Mouse (Mus musculus) heart, adult 8-10 months (tissue): Measurements from ENCODE around the gene Lsg1. TPM values are rescaled to one million over a fixed set of nuclear protein-coding genes. Genes with fewer than 3 reads are reported as not detected.

ENCODE experiments used
- DNase-seq: peaks from one replicate; pipeline ENCODE4 v3.0.0; 2022; ENCODE audit warnings: low spot score
- total RNA-seq, 4 experiments: library from RNA; stranded (reverse); gene quantifications; 2 replicates each; pipeline ENCODE4 v1.2.4; 2022

The Lsg1 gene
- total RNA-seq, 4 experiments from 2014 or later = 15.3 to 21.1 (median 19.7) TPM

DNA sequence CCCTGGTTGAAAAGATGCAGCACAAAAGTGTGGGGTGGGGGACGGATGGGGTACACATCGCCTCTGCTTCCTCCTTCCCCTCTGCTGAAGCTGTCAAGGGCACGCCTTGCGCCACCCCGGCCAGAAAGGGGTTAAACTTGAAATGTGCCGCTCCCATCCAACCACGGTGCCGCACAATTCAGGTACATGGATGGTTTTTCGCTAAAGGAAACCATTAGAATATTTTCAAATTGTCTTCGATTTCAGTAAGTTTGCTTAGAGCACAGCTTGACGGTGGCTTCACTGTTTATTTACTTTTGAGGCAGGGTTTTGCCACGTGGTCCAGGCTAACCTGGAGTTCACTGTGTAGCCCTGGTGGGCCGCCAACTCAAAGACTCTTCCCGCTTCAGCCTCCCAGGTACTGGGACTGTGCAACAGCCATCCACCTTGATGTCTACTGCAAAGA is 36.6 kb downstream of the Lsg1 start, which contains the start of gene Tmem44:
Gene Tmem44, minus strand, starts transcription at position 95 of the 445 bp plus-strand sequence.
- DNase-seq = no peak

DNA sequence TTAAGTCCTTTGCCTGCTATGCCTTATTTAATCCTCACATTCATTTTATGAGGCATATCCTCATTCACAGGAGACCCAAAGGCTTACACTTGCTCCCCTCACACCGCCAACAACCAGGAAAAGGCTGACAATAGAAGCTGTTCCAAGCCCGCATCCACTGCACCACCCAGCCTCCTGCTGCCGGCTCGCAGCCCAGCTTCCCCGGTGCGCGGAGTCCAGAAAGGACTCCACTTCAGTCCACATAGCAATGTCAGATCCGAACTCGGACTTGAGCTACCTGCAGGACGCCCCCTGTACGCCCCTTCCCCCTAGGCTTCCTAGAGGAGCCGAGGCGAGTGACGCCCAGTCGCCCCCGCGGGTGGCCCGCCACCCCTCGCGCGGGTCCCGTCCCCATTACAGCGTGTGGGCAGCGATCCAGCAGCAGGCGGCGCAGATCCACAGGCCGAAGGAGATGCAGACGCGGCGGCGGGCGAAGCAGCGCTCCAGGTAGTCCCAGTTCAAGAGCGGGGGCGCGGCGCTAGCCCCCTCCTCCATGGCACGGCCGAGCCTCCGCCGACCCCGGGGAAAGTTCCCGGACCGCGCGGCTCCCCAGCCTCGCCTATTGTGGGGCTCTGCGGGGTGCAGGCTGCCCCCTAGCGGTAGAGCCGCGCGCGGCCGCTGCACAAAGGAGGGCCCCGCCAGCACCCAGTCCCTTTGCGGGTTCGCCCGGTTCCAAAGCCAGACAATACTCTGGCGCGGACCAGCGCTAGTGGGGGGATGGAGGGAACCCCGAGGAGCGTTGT is 37.2 kb downstream of the Lsg1 start:
- peak; percentile 71 for DNase-seq

DNA sequence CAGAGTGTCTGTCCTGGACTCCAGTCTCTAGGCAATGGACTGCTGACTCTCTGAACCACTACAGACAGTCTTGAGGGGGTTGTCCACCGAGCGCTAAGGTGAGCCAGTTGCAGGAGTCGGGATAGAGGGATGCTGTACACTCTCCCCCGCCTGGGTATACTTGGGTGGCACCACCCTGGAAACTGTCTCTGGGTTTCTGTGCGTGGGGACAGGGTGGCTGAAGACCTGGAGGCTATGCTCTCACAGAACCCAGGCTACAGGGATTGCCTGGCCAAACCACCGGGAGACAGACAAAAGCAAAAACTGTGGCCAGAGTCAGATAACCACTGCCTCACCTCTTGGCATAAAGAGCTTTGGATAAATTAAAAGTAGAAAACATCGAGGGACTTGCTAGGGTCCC is 37.9 kb downstream of the Lsg1 start:
- DNase-seq = no peak

DNA sequence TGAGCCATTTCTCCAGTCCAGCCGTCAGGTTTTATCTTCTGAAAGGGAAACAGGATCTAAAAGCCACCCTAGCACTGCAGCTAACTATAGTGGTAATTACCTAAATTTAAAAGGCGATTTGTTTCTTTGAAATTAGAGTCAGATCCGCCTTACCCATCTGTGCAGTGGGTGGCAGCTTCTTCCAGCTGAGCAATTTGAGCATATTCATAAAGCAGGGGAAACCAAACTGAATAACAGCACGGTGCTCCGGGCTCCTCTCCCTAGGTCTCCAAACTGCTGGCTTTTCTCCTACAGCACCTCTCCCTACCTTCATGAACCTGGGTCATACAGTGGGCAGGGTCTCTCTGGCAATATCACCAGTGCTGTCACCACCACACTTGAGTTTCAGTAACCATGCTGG is 39.1 kb downstream of the Lsg1 start:
- no peak for DNase-seq

DNA sequence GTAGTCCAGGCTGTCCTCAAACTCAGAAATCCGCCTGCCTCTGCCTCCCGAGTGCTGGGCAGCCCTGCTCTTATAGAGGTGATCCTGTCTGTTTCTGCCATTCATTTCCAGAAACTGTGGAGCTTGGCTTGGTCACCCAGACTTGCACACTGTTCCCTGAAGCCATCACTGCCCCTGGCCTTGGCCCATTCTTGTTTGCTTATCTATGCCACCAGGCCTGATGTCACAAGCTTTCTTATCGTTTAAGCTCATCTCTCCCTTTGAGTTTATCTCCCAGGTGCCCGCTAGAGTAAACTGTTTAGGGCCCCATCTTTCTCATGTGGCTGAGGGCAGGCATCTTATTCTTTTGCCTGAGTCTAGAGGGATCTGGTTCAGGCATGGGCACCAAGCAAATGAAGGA is 42.7 kb downstream of the Lsg1 start:
- no peak for DNase-seq

DNA sequence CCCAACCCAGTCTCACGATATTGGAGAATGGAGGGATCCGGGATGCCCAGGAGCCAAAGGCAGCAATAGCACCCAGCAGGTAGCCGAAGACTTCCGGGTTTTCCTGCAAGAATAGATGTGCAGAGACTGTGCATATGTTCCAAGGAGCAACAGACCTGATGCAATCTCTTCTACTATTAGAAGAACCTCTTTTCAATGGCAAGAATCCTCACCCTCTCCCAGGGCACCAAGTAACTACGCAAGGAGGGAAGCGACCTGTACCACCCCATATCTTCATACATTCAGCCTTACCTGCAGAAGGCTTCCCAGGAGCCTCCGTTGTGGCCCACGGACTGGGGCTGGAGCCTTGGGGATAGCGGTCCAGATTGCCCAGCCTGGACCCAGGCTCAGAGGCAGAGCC is 44.0 kb downstream of the Lsg1 start:
- no peak for DNase-seq

DNA sequence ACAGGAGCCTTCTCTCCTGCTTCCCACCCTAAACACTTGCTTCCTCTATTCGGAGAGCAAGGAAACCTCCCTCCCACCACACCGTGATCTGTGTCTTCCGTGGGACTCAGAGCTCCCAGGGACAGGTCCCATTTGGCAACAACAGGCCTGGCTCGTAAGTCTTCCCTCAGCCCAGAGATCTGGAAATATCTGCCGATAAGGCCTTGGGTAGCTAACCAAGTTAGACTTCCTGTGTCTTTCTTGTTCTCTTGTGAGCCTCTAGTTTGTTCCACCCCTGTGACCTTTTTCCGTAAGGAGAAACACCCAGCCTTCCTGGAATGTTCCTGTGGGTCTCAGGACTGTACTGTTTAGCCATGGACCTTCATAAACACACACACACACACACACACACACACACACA is 44.6 kb downstream of the Lsg1 start:
- DNase-seq = no peak

DNA sequence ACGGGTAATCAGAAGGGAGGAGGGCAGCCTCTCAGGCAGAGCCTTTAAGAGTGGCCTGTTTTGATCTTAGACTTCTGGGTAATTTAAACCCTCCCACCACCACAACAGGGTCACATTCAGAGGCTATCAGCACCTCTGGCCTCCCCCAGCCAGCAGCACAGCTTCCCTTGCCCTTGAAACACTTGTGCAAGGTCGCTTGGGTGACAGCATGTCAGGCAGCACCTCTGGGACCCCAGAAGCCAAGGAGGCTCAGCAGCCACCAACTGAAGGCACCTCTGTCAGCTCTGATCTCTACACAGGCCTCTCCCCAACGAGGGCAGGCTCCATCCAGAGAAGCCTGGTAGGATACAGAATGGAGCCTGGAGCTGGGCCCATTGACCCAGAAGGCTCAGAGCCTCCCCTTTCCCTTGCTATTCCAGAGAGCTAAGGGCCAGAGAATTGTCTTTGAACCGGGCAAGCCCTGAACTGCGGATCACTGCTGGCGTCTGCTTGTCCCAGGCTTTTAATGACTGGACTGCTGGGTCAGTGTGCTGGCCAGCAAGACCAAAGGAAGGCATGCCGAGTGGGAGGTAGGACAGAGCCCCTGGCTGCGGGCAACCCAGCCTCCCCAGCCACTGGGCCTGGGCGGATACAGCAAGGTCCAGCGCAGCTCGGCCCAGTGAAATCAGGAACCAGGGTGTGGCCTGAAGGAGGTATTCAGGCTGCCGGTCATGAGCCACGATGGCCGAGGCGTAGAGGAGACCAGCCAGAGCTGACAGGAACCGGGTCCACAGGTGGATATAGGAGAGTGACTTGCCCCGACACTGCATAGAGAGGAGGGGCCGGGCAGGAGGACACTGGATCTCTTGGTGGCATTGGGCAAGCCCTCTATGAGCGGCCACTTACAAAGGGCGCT is 47.0 kb downstream of the Lsg1 start:
- DNase-seq = no peak

DNA sequence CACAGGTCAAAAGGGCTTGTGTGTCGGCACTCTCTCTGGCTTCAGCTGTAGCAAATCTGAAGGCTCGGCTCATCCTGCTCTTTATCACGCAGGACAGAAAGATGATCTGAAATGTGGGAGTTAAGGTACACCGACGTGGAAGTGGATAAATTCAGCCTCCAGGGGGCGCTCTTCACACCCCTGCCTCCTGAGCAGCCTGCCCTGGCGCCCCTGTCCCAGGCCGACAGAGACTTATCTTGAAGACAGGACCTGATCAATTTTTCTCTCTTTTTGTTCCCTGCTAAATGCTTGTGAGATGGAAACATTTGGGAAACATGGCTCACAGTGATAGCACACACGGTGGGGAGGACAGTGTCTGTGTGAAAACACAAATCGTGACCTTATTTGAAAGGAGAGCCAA is 48.0 kb downstream of the Lsg1 start:
- no peak for DNase-seq

DNA sequence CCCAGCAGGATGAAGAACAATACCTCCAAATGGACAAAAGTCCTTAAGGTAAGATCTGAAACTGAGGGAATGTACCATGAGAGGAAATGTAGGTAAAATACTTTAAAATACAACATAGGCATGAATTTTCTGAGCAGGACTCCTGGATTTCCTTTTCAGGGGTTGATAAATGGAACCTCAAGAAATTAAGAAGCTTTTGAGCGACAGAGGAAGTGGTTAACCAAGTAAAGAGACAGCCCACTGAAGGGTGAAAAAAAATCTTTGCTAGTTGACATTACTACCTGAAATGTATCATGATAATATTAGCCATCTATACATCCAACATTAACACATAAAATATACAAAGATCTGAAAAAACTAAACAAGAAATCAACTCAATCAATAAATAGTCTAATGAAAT is 52.3 kb downstream of the Lsg1 start:
- no peak for DNase-seq

DNA sequence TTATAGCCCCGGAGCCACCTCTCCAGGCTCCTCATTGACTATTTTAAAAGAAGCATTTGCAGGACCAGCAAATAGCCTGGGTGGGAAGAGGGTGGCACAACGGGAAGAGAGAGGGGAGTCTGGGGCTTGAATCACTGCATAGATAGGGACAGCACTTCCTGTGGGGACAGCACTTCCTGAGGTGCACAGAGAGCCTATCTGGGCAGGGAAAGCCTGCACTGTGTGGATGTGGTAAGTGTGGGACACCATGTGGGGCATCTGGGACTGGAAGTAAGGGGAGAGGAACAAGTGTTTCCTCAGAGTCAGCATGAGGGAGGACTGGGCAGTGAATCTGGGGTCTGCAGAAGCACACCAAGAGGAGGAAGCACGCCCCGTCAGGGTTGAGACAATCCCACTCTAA is 53.8 kb downstream of the Lsg1 start:
- no peak for DNase-seq

DNA sequence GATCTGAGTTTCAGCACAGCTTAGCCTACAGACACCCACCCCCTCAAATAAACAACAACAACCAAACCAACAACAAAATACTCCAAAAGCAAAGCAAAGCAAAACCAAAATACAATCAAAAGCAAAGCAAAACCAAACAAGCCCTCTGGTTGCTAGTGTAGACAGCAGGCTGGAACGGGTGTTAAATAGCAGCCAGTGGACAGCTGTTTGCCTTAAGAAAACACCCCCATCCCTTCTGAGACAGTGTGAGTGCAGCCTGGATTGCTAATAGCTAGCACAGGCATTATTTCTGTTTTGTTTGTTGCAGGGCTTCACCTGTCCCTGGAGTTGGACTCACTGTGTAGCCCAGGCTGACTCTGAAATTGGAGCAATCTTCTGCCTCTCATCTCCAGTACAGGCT is 54.5 kb downstream of the Lsg1 start:
- DNase-seq = no peak

DNA sequence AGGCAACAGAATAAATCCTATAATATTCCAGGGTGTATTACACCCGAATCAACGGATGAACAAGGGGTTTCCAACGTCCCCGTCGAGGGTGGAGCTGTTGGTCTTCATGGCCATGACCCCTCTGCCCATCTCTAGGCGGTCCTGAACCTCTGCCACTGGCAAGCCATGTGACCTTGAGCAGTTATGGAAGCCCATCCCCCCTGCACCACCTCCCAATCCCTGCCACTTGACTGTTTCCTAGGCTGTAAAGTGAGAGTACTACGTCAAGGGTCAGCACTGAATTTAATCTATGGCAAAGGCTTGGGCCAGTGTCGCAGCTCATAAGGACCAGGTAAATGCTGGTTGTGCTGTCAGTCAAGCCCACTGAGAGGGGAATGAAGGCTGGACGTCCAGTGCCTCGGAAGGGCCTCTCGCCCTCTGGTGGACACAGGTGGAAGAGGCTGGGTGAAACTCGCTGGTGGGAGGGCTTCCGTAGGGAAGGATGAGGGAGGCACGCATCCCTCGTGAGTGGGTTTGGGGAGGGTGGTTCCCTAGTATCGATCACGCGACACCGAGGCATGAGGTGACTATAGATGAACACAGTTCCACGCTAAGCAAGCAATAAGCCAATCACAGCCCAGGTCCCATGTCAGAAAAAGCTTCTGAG is 55.5 kb downstream of the Lsg1 start:
- no peak for DNase-seq

DNA sequence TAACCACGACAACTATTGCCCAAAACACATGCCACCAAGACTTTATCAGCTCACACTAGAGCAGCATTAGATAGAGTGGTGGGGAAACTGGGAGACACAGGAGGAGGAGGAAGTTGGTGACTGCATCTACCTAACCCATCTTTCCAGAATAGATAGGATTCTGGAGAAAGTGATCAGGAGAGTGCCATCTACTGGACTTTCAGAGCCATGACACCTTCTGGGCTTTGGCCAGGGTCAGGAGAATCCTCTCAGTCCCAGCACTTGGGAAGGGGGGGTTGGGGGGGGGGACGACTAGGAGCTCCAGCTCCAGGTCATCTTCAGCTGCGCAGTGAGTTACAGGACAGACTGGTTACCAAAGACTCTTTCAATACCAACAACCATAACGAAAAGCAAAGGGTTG is 56.6 kb downstream of the Lsg1 start:
- no peak for DNase-seq

DNA sequence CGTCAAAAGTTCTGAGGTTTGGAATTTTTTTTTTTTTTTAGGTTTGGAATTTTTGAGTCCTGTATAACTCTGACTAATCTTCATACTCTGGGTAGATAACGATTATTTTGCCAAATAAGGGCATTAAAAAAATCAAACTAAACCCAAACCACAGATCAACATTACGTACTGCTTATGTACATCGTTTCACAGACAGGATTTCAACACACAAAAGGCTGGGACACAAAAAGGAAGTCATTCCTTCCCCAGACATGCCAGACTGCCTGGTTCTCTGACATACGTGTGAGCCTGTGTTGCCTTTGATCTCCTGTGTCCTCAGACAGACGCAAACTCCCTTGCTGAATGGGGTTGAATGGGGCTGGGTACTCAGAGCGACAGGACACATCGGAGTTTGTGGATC is 59.0 kb downstream of the Lsg1 start:
- DNase-seq = no peak

DNA sequence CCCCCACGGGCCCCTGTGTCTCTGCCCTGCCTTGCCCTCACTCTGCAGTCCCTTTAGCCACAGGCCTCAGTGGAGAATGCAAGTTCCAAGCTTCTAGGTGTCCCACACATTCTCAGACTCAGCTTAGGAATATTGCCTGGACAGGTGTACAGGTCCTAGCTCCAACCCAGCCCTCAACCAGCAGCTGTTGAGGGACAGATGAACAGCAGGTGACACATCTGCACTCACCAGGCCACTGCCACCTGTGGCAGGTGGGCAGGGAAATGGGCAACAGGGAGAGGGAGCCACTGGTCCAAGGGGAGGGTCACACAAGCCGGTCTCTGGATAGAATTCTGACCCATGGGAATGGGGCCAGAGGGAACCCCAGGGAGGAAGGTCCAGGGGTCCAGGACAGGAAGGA is 59.5 kb downstream of the Lsg1 start:
- DNase-seq = no peak

DNA sequence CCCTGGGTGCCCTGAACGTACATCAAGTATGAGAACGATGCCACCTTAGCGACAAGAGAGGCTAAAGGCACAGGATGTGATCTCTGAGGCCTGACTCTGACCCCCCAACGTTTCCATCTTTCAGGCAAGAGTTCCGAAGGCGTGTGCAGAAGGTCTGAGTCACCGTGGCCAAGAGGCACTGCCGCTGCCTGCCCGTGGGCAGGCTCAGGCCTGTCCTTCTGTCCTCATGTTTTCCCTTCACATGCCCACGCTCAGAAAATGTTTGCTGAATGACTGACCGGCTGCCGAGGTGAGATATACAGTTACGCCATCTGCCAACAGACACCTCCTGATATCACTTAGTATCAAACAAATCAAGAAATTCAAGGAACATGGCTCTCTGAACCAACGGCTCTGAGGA is 61.6 kb downstream of the Lsg1 start:
- no peak for DNase-seq

DNA sequence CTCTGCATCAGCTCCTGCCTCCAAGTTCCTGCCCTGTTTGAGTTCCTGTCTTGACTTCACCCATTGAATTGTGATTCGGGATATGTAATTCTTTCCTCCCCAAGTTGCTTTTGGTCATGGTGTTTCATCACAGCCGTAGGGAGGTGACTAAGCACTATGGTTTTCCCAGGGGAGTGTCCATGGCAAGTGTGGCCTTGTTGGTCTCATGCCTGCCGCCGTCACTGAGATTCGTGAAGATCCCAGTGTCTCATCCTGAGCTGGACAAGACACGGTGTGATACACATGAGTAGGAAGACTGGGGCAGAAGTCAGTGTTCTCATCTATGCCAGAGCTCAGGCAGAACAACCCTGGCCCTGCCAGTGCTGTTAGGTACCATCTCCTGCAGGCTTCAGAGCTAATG is 62.9 kb downstream of the Lsg1 start:
- DNase-seq = no peak

DNA sequence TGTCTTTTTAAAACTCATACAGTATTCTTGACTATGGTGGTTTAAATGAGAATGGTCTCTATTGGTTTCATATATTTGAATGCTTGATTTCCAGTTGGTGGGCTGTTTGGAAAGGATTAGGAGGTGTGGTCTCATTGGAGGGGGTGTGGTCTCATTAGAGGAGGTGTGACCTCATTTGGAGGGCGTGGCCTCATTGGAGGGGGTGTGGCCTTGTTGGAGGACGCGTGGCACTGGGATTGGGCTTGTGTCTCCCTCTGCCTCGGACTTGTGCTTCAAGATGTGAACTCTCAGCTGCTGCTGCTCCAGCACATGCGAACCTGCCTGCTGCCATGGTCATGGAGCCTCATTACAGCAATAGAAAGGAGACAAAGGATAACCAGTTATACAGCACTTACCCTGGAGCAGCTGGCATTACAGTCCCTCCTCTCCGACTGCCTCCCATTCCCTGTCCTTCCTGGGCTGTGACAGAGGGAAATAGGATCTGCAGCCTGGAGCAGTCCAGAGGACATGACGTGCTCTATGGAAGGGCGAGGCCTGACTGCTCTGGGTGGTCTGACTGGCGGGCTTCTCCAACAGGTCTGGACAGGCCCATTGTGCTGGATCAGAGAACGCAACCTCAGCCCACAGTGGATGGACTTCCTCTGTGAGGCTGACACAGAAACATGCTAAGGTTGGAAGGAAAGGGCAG is 65.0 kb downstream of the Lsg1 start:
- no peak for DNase-seq

DNA sequence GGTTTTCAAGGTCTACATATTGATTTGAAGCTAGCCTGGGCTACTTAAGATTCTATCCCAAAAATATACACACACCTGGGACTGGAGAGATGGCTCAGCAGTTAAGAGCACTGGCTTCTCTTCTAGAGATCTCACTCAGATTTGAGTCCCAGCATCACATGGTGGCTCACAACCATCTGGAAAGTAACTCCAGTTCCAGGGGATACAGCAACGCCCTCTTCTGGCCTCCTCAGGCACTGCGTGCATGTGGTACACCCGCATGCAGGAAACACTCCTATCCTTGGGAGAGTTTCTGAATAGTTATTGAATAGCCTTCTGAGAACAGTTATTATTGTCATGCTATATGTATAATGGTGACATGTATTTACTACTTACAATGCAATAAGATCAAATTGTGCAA is 66.2 kb downstream of the Lsg1 start:
- DNase-seq = no peak

DNA sequence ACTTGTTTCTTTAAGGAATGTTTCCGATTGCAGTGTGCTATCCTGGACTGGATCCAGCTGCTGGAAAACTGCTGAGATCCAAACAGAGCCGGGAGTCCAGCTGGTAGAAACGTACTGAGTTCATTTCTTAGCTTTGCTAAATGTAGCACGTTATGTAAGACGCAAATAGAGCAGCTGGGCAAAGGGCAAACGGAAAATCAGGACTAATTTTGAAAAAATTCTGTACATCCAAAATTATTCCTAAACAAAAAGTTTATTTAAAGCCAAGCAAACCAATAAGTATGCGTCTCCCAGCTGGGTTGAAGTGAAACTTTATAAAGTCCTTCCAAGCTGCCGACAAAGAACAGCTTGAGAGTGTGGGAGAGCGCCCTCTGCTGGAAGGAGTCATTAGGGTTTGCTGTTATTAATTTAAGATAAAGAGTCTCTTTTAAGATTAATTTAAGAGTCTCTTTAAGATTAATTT is 67.0 kb downstream of the Lsg1 start:
- DNase-seq = peak; percentile 88

DNA sequence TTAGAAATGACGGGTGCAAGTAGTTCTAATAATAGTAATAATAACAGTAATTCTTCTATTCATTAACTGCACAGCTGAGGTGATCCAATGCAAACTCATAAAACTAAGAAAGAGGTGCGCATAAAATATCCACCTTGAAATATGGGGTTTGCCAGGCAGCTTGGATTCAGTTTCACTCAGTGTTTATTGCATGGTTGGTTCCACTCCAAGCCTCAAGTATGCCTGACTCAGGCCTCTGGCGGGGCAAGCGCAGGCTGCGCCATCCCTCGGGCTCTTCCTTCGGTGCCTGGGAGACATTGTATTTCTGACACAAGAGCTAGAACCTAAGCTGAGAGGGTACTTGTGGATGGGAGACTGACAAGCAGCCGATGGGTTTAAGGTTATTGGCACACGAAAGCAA is 68.8 kb downstream of the Lsg1 start:
- DNase-seq = no peak
